Mouse (Mus musculus) ES-Bruce4 (cell line): ENCODE results near the gene Pomt1. TPM values are rescaled to one million over a fixed set of nuclear protein-coding genes. Genes with fewer than 3 reads are reported as not detected.

ENCODE experiments used
- H3K27ac ChIP-seq: 2 replicates; pipeline ENCODE4 v1.5.1; 2012; ENCODE audit warnings: low read length, inconsistent platforms; ENCODE audit not compliant: insufficient read depth
- H3K27me3 ChIP-seq: 2 replicates; pipeline ENCODE4 v1.6.1; 2012; ENCODE audit warnings: mild to moderate bottlenecking, low read length, inconsistent platforms; ENCODE audit not compliant: control insufficient read depth, poor library complexity, insufficient read depth, severe bottlenecking
- H3K36me3 ChIP-seq: 2 replicates; pipeline ENCODE4 v1.6.1; 2012; ENCODE audit warnings: inconsistent platforms, mild to moderate bottlenecking, low read length, moderate library complexity; ENCODE audit not compliant: control insufficient read depth, poor library complexity, insufficient read depth, severe bottlenecking
- H3K4me1 ChIP-seq: one replicate; pipeline ENCODE4 v1.8.1; 2011; ENCODE audit warnings: low read length; ENCODE audit not compliant: control insufficient read depth, insufficient read depth
- H3K4me3 ChIP-seq: 2 replicates; pipeline ENCODE4 v1.5.1; 2011; ENCODE audit warnings: low read depth, mild to moderate bottlenecking, low read length
- H3K9ac ChIP-seq: 2 replicates; pipeline ENCODE4 v1.6.1; 2012; ENCODE audit warnings: low read depth, mild to moderate bottlenecking, inconsistent platforms; ENCODE audit not compliant: poor library complexity, severe bottlenecking
- H3K9me3 ChIP-seq: replicated peaks from 2 replicates; pipeline ENCODE4 v1.6.1; 2012; ENCODE audit warnings: mild to moderate bottlenecking, low read length, inconsistent platforms; ENCODE audit not compliant: control insufficient read depth, poor library complexity, insufficient read depth, severe bottlenecking
- CTCF ChIP-seq: IDR thresholded peaks from one replicate; pipeline ENCODE4 v1.8.1; 2011; ENCODE audit warnings: low read depth, low read length
- EP300 ChIP-seq: IDR thresholded peaks from 2 replicates; pipeline ENCODE4 v1.6.1; 2011; ENCODE audit warnings: low read depth, low read length; ENCODE audit not compliant: insufficient read depth
- POLR2A ChIP-seq: IDR thresholded peaks from one replicate; pipeline ENCODE4 v1.8.1; 2011; ENCODE audit warnings: low read length; ENCODE audit not compliant: insufficient read depth
- polyA plus RNA-seq: library from polyadenylated mRNA; stranded (reverse); fragments of >200 nt; gene quantifications from 2 replicates; pipeline ENCODE4 v1.2.4, GENCODE M21; 2011; ENCODE audit warnings: low read depth; ENCODE audit not compliant: missing spikeins, insufficient read depth, insufficient read length

The Pomt1 gene
- polyA plus RNA-seq, 1 experiment, result 30.6 TPM

DNA sequence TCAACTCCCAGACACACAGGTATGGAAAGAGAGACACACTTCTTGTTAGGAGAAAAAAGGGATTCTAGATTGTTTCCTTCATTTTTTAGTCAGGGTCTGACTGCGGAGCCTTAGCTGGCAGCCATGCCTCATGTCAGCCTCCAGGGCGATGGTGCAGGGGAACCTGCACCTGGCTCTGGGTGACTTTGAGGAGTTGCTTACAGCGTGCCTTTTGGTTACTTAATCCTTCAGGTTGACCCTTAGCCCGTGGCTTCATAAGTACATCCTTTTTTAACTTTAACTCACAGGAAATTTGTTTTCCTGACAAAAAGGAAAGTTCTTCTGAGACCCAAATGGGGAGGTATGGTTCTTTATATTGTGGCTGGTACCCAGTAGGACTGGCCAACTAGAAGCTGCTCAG is 6.6 kb downstream of the Pomt1 start:
- no peak overlapping the region for H3K9ac ChIP-seq

GRCm38 (mm10) chr2:32246741-32247140 is 10.4 kb downstream of the Pomt1 start:
- no peak overlapping the region for H3K9ac ChIP-seq
- no peak for TF ChIP-seq POLR2A
- no peak for TF ChIP-seq CTCF
- TF ChIP-seq EP300, result no peak
- no peaks in the 10 kb centered on the region for H3K27me3 ChIP-seq
- no peaks in the 10 kb centered on the region for H3K4me1 ChIP-seq
- H3K9me3 ChIP-seq, result no peaks in the 10 kb centered on the region
- peaks cover 11% of the 10 kb centered on the region for H3K36me3 ChIP-seq
- no peak overlapping the region for H3K4me3 ChIP-seq
- H3K27ac ChIP-seq, result no peak overlapping the region

More for the DNA sequence above, 6.6 kb downstream of the Pomt1 start:
- H3K4me1 ChIP-seq, result no peaks in the 10 kb centered on the region
- no peak overlapping the region for H3K4me3 ChIP-seq
- H3K27ac ChIP-seq, result no peak overlapping the region
- peaks cover 11% of the 10 kb centered on the region for H3K36me3 ChIP-seq
- no peaks in the 10 kb centered on the region for H3K27me3 ChIP-seq
- TF ChIP-seq POLR2A, result no peak
- no peak for TF ChIP-seq EP300
- no peak for TF ChIP-seq CTCF
- H3K9me3 ChIP-seq, result no peaks in the 10 kb centered on the region

DNA sequence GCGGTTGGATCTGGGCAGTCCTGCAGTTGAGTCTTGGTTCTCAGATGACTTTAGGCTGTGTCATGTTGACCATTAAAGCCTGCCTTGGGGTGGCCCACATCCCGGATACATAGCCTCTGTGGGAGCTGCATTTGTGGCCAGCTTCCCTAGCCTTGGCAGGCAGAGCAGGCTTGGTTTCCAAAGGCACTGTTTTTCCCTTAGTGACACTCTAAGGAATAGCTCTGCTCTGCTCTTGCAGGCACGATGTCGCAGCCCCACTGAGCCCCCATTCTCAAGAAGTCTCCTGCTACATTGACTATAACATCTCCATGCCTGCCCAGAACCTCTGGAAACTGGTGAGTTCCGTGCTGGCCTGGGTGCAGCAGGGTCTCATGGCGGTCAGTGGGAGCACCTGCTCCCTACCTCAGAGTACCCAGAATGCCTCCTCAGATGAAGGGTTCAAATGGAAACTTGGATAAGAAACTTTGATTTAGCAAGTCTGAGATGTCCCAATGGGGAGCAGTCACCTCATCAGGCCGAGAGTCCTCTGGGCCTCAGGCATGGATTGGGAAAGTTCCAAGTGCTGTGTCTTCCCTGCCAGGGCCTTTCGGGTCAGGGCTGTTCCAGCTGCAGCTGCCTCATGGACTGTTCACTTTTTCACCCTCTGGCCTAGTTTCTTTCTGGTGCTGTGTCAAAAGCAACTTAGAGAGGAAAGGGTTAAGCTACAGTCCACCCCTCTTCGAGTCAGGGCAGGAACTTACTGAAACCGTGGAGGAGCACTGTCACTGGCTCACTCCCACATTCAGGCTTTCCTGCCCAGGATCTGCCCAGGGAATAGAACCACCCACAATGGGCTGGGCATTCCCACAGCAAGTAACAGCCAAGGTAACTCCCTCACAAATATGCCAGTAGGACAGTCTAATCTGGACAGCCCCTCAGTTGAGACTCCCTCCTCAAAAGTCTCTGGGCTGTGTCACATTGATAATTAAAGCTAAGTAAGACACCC is 12.3 kb downstream of the Pomt1 start:
- Histone ChIP-seq H3K9ac (no peak overlapping the region), H3K4me3 (no peak overlapping the region), H3K27ac (no peak overlapping the region), H3K36me3 (peaks cover 14% of the 10 kb centered on the region), H3K27me3 (no peaks in the 10 kb centered on the region), H3K4me1 (no peaks in the 10 kb centered on the region), H3K9me3 (no peaks in the 10 kb centered on the region)
- no peak for TF ChIP-seq CTCF
- no peak for TF ChIP-seq EP300
- no peak for TF ChIP-seq POLR2A

DNA sequence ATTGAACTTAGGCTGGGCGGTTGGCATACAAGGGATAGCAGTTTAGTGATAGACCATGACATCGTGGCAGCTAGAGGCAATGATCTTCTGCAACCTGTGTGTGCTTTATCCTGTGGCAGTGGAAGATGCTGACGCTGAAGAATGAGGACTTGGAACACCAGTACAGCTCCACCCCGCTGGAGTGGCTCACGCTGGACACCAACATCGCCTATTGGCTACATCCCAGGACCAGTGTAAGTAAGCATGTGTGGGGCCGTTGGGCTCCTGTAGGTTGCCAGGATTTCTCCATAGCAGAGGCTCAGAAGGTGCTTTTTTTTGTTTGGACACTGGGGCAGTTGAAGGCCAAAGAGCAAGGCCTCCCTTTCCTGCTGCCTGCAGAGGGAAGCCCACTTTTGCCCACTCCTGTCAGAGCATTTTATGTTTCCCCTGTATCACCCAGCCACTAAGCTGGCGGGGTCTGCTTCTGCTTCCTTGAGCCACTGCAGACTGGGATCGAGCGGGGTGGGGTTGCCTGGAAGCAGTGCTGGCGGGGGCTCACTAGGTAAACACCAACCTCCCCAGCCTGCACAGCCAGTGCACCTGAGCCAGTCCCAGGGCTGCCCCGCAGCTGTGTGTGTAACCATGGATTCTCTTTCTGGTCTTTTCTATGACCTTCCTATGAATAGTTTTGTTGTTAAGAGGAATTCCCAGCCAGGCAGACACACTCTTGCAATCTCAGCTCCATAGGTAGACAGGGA is 15.6 kb downstream of the Pomt1 start:
- no peaks in the 10 kb centered on the region for H3K9me3 ChIP-seq
- H3K4me3 ChIP-seq, result no peak overlapping the region
- H3K4me1 ChIP-seq, result no peaks in the 10 kb centered on the region
- H3K36me3 ChIP-seq, result peaks cover 18% of the 10 kb centered on the region
- H3K27ac ChIP-seq, result no peak overlapping the region
- H3K9ac ChIP-seq, result no peak overlapping the region
- no peak for TF ChIP-seq CTCF
- no peak for TF ChIP-seq POLR2A
- no peak for TF ChIP-seq EP300
- H3K27me3 ChIP-seq, result no peaks in the 10 kb centered on the region

- Histone ChIP-seq H3K9me3 (no peaks in the 10 kb centered on the region), H3K27me3 (no peaks in the 10 kb centered on the region), H3K9ac (no peak overlapping the region), H3K4me1 (no peaks in the 10 kb centered on the region), H3K4me3 (no peak overlapping the region), H3K27ac (no peak overlapping the region), H3K36me3 (peaks cover 18% of the 10 kb centered on the region)
- TF ChIP-seq CTCF (no peak), EP300 (no peak), POLR2A (no peak)
Measured at GRCm38 (mm10) chr2:32252658-32253057, 16.3 kb downstream of the Pomt1 start.

GRCm38 (mm10) chr2:32253352-32253751 is 17.0 kb downstream of the Pomt1 start:
- H3K4me1 ChIP-seq, result no peaks in the 10 kb centered on the region
- H3K9ac ChIP-seq, result no peak overlapping the region
- H3K36me3 ChIP-seq, result peaks cover 15% of the 10 kb centered on the region
- no peak overlapping the region for H3K27ac ChIP-seq
- no peak overlapping the region for H3K4me3 ChIP-seq
- no peaks in the 10 kb centered on the region for H3K27me3 ChIP-seq
- no peaks in the 10 kb centered on the region for H3K9me3 ChIP-seq
- no peak for TF ChIP-seq CTCF
- TF ChIP-seq EP300, result no peak
- TF ChIP-seq POLR2A, result no peak
